Mouse (Mus musculus): Measurements from ENCODE around the gene Tnfsf15. TPM values are rescaled to one million over a fixed set of nuclear protein-coding genes. Genes with fewer than 3 reads are reported as not detected.

Tnfsf15 gene
- polyA plus RNA-seq, 1 experiment from 2014 or later: 0.95 TPM

DNA sequence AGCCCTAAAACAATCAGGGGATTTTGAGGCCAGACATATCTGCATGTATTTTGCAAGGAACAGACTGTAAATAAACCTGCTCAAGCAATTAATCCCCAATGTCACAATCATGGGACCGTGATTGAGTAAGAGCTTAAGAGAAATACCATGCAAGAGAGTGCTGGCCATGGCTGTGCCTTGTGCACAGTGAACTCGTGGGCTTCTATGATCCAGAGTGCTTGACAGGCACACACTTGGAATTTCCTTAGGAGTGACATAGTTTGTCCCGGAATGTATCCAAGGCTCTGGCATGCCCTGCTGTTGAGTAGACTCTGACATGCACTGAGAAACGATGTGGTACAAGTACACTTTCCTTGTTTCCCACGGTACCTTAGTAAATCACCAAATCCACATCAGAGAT lies 18.9 kb downstream of the Tnfsf15 start:
- H3K27ac ChIP-seq: no peak overlapping the region
- peaks cover 8% of the 10 kb centered on the region; the same call in 1 of the 2 replicates for H3K36me3 ChIP-seq (ENCODE audit: inconsistent target)
- WGBS (ENCODE audit: missing documents): 63% methylated on average over 5 of the region's 5 CpGs

DNA sequence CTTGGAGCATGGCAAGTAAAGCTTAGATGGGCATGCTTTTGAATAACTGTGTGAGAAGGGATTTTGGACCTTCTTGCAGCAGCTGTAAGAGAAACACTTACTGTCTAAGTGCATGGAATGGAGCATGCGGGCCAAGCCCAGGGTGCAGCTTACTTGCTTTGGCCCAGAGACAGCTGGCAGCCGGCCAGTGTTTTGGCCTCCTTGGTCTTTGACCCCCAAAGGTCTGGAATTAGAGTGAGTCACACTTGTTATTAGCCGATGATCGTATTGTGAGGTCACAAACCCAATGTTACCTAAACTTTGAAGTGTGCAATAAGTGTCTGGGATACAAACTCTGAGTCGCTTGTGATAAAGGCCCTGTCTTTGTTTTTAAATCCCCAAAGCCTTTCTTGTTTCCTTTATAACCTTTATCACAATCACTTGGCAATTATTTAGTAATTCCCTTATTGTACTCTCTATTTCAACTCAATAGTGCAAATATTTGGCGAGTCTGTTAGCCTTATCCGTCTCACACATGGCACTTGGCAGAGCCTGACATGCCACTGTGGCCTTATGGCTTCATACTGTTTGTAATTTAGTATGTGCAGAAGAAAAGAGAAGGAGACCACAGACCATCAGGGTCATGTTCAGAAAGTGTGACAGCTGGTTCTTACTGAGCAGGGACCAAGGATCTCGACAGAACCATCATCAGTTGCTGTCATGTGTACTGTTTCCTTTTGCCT lies 26.8 kb downstream of the Tnfsf15 start:
- H3K4me3 ChIP-seq (ENCODE audit: inconsistent target): no peak overlapping the region
- WGBS (ENCODE audit: missing documents): 97% methylated on average over 8 of the region's 8 CpGs
- no peak overlapping the region for H3K27ac ChIP-seq

More for the DNA sequence above, 18.9 kb downstream of the Tnfsf15 start:
- Histone ChIP-seq H3K79me2 (ENCODE audit: inconsistent target) (no peaks in the 10 kb centered on the region), H3K4me3 (ENCODE audit: inconsistent target) (no peak overlapping the region)

DNA sequence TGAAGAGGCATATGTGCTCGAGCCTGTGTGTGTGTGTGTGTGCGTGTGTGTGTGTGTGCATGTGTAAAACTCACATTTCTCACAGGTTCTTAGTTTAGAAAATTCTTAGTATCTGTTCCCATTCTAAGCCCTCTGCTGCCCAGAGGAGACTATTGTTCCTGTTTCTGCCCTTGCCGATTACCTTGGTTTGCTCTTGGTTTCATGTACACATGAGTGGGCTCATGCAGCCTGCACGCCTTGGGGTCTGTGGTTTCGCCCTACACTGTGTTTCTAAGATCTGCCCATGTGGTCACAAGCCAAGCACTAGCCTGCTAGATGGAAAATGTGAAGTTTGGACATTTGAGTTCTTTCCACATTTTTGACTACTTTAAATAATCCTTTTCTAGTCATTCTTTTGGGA lies 33.0 kb downstream of the Tnfsf15 start:
- no peak overlapping the region for H3K27ac ChIP-seq
- 43% methylated on average over 5 of the region's 5 CpGs for WGBS (ENCODE audit: missing documents)
- H3K79me2 ChIP-seq (ENCODE audit: inconsistent target): no peaks in the 10 kb centered on the region
- no peak overlapping the region for H3K4me3 ChIP-seq (ENCODE audit: inconsistent target)
- no peaks in the 10 kb centered on the region for H3K36me3 ChIP-seq (ENCODE audit: inconsistent target)

More for the DNA sequence above, 26.8 kb downstream of the Tnfsf15 start:
- Histone ChIP-seq H3K36me3 (ENCODE audit: inconsistent target) (no peaks in the 10 kb centered on the region), H3K79me2 (ENCODE audit: inconsistent target) (no peaks in the 10 kb centered on the region)

DNA sequence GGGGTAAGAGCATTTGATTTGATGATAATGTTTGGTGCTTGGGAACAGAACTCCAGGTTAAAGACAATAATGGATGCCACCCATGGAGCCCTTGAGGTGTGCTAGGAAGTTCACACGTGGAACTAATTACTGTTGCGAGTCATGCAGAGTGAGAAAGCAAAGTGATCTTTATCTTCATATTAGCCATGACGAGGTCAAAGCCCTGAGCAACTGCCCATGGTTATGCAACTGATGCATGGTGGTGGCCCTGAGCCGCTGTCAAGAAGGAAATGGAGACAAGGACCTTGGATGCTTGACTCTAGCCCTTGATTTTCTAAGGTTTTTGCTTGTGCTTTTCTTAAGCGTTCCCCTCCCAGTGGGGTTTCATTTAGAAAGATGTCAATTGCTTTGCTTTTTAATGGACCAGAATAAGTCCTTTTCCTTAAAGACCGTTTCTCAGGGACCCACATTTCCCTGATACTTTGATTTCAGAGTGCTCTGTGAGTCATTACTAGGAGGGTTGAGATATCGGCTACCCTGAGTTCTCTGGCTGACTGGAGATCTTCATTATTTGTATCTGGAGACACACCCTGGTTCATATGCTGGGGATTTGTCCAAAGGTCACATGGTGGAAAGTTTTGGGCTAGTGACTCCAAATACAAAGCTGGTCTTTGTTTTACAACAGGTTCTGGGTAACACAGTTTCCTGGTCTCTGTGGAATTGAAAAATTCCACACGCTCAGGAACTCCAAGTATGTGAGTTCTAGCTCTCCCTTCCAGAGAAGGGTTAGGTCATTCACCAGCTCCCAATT lies 34.3 kb downstream of the Tnfsf15 start:
- Histone ChIP-seq H3K4me3 (ENCODE audit: inconsistent target) (no peak overlapping the region), H3K36me3 (ENCODE audit: inconsistent target) (no peaks in the 10 kb centered on the region), H3K27ac (no peak overlapping the region), H3K79me2 (ENCODE audit: inconsistent target) (no peaks in the 10 kb centered on the region)
- 72% methylated on average over 8 of the region's 8 CpGs for whole genome bisulfite sequencing (ENCODE audit: missing documents)

DNA sequence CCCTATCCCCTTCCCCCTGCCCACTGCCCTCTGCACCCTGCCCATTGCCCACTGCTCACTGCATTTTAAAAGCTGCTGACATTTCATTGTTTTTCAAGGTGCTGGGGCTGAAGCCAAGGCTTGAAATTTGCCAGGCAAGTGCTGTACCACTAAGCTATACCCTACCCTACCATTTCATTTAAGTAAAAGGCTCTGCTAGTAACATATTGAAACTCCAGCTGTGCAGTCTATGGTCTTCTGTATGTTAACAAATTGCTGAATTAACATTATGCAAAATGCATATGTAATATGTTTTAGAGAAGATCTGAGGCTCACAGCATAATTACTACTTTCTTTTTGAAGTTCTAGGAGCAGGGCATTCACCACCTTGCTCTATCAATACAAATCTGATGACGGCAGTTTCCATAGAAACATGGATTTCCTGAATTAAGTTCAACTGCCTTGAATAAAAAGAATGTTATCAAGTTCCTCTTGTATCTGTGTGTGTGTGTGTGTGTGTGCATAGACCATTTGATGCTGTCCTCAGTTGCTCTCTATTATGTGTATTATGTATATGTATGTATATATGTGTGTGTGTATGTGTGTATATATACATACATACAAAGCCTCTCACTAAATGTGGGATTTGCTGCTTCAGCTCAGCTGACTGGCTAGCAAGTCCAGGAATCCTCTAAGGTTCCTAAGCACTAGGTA lies 38.5 kb downstream of the Tnfsf15 start:
- 67% methylated on average over 1 of the region's 1 CpGs for WGBS (ENCODE audit: missing documents)

DNA sequence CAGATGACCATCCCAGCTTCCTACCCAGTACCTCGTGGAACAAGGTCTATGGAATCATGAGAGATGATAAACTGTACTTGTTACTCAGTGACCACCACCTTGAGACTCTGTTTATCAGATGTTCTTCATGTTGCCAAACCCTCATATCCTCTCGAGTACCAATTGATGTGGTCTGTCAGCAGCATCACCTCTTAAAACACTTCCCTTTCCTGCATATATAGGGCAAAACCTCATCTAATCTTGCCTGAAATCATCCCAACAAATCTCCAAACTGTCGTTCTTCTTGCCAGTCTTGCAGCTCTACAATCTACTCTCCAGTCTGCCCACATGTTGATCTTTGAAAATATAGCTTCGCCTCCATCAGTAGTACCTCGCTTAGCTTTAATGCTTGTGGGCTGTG lies 40.7 kb downstream of the Tnfsf15 start:
- Histone ChIP-seq H3K79me2 (ENCODE audit: inconsistent target) (no peaks in the 10 kb centered on the region), H3K36me3 (ENCODE audit: inconsistent target) (no peaks in the 10 kb centered on the region), H3K4me3 (ENCODE audit: inconsistent target) (no peak overlapping the region), H3K27ac (no peak overlapping the region)
- 40% methylated on average over 5 of the region's 5 CpGs for WGBS (ENCODE audit: missing documents)

More for the DNA sequence above, 38.5 kb downstream of the Tnfsf15 start:
- H3K4me3 ChIP-seq (ENCODE audit: inconsistent target): no peak overlapping the region
- no peaks in the 10 kb centered on the region for H3K36me3 ChIP-seq (ENCODE audit: inconsistent target)
- no peak overlapping the region for H3K27ac ChIP-seq
- H3K79me2 ChIP-seq (ENCODE audit: inconsistent target): no peaks in the 10 kb centered on the region

DNA sequence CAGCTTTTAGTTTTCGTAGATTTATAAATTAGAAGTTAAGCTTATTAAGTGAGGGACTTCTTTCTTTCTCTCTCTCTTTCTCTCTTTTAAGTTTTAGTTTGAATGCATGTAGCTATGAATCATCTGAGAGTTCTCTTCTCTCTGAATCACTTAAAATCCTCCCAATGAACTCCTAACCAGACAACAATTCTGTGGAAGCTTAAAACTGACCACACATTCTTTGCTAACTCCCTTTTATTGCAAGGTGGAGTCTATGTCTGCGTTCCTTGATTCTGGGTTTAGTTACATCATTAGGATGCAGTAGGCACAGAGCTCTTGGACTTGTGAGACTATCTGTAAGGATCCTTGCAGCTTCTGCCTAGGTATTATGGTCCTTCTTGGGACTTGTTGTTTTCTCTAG lies 41.2 kb downstream of the Tnfsf15 start:
- WGBS (ENCODE audit: missing documents): 98% methylated on average over 2 of the region's 2 CpGs
- no peaks in the 10 kb centered on the region for H3K36me3 ChIP-seq (ENCODE audit: inconsistent target)
- no peak overlapping the region for H3K27ac ChIP-seq
- H3K4me3 ChIP-seq (ENCODE audit: inconsistent target): no peak overlapping the region
- no peaks in the 10 kb centered on the region for H3K79me2 ChIP-seq (ENCODE audit: inconsistent target)

DNA sequence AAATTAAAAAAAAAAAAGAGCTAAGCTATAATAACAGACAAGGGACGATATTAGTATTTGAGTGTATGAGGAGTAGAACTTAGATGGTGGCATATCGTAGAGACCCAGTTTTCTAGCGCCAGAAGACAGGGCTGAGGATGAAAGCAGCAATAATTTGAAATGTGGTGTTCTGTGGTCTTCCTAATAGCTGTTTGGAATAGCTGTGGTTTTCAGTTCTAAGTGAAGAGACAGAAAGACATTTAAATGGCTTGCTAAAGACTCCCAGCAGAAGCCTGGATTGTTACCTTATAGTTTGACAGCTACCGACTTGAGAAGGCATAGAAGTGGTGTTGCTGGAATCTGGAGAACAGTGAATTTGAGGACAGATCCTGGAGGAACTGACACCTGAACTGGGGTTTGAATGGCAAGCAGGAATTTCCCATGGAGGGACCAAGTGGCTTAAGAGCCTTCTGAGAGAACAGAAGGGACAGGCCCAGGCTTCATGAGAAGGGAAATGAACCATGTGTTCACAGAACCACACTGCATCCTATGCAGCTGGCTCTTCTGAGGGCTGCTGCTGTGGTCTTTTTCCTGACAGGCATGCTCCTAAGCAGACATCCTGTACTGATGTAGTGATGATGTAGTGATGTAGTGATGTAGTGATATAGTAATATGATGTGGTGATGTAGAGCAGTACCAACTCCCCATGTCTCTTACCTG lies 42.8 kb downstream of the Tnfsf15 start:
- Histone ChIP-seq H3K36me3 (ENCODE audit: inconsistent target) (no peaks in the 10 kb centered on the region), H3K4me3 (ENCODE audit: inconsistent target) (no peak overlapping the region), H3K79me2 (ENCODE audit: inconsistent target) (no peaks in the 10 kb centered on the region), H3K27ac (no peak overlapping the region)
- WGBS (ENCODE audit: missing documents): 93% methylated on average over 4 of the region's 4 CpGs

DNA sequence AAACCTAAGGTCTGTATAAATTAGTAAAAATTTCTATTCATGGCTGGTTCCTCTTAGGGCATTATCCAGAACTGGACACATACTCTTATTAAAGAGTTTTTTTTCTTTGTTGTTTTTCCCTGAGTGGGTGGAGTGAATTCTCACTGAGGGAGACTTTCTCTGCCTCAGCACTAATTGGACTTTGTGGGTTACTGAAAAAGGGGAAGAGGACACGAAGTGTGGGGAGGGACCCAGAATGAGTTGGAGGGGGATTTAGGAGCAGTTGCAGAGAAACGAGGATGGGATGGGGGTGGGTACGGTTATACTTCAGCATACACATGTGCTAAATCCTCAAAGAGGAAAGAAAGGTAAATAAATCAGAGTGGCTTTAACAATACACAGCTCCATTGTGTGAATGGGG lies 45.2 kb downstream of the Tnfsf15 start:
- H3K4me3 ChIP-seq (ENCODE audit: inconsistent target): no peak overlapping the region
- no peaks in the 10 kb centered on the region for H3K36me3 ChIP-seq (ENCODE audit: inconsistent target)
- no peak overlapping the region for H3K27ac ChIP-seq
- 3% methylated on average over 3 of the region's 3 CpGs for WGBS (ENCODE audit: missing documents)
- H3K79me2 ChIP-seq (ENCODE audit: inconsistent target): no peaks in the 10 kb centered on the region

DNA sequence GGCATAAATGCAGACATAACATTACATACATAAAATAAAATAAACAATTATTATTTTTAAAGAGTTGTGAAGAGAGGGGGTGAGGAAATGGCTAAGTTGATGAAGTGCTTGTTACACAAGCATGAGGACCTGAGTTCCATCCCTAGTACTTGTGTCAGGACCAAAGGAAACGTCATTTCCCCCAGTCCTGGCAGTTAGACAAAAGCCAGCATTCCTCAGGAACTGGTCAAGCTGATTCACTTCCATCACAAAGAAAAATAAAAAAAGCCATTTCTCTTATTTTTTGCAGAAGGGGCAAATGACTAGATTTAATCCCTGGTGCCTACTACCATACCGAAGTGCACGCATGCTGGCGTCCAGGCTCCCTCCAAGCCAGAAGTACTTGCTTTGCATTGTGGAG lies 48.0 kb downstream of the Tnfsf15 start:
- Histone ChIP-seq H3K4me3 (ENCODE audit: inconsistent target) (no peak overlapping the region), H3K27ac (no peak overlapping the region), H3K36me3 (ENCODE audit: inconsistent target) (no peaks in the 10 kb centered on the region), H3K79me2 (ENCODE audit: inconsistent target) (no peaks in the 10 kb centered on the region)
- WGBS (ENCODE audit: missing documents): 88% methylated on average over 4 of the region's 4 CpGs

DNA sequence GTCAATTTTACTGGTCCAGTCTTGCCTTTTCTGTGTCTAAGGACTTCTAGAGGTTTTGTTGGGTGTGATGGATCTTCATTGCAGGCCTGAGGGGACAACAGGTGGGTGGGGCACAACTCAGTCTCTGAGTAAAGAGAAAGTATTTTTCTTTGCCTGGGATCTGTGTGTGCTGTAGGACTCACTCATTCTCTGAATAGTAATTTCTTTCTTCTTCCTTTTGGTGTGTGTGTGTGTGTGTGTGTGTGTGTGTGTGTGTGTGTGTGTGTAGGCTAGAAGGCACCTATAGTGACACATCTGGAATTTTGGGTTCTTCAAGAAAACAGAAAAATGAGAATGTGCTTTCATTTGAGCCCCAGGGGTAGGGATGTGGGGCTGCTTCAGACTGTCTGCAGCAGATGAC lies 52.6 kb downstream of the Tnfsf15 start:
- H3K36me3 ChIP-seq (ENCODE audit: inconsistent target): no peaks in the 10 kb centered on the region

DNA sequence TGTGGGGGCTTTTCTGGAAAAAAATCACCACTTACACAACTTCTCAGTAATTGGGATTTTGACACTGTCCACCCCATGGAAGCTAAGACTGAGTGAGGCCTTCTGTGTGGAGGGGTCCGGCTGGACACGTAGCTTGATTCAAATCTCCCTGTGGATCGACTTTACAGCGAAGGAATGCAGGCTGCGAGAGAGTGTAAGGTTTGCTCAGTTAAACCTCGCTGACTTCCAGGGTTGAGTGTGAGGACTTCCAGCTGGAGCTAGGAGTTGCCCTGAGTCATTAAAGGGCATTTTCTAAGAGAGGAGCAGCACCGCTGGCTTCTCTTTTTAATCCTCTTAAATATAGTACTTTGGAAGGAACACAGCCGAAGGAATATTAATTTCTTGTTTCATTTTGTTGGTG lies 57.5 kb downstream of the Tnfsf15 start:
- H3K27ac ChIP-seq: no peak overlapping the region
- no peak overlapping the region for H3K4me3 ChIP-seq (ENCODE audit: inconsistent target)
- no peaks in the 10 kb centered on the region for H3K36me3 ChIP-seq (ENCODE audit: inconsistent target)
- 95% methylated on average over 8 of the region's 8 CpGs for WGBS (ENCODE audit: missing documents)
- H3K79me2 ChIP-seq (ENCODE audit: inconsistent target): no peaks in the 10 kb centered on the region

More for the DNA sequence above, 52.6 kb downstream of the Tnfsf15 start:
- no peaks in the 10 kb centered on the region for H3K79me2 ChIP-seq (ENCODE audit: inconsistent target)
- no peak overlapping the region for H3K4me3 ChIP-seq (ENCODE audit: inconsistent target)
- no peak overlapping the region for H3K27ac ChIP-seq

DNA sequence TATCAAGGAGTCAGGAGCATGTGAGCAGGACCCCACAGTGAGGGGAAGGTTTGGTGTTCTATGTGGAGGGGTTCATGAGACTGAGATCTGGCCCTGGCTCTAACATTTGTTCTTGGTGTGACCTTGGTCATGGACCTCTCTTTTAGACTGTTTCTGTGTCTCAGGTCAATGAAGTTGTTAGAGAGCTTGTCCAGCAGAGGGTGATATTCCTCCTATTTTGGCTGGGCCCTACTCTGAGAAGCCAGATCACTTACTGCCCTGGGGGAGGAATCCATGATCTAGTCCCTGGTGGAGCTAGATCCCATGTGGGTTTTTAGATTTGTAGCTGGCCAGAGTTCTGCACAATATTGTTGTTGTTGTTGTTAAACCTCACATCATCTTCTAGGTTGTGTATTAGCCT lies 58.8 kb downstream of the Tnfsf15 start:
- Histone ChIP-seq H3K79me2 (ENCODE audit: inconsistent target) (no peaks in the 10 kb centered on the region), H3K36me3 (ENCODE audit: inconsistent target) (no peaks in the 10 kb centered on the region), H3K4me3 (ENCODE audit: inconsistent target) (no peak overlapping the region), H3K27ac (no peak overlapping the region)

DNA sequence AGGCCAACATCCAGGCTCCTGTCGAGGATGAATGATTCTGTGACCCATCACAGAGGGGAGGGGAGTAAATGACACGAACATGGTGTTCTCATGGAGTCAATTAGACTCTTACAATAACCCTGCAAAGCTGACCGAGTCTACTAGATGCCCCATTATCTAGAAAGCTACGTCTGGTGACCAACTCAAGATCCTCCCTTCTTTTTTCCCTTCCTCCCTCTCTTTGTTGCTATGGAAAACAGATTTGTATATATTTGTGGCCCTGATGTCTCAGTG lies 59.7 kb downstream of the Tnfsf15 start:
- Histone ChIP-seq H3K4me3 (ENCODE audit: inconsistent target) (no peak overlapping the region), H3K36me3 (ENCODE audit: inconsistent target) (no peaks in the 10 kb centered on the region), H3K79me2 (ENCODE audit: inconsistent target) (no peaks in the 10 kb centered on the region), H3K27ac (no peak overlapping the region)
- 90% methylated on average over 4 of the region's 4 CpGs for WGBS (ENCODE audit: missing documents)
